In genomic region chr2:166622590-166622989, GRCm38 (mm10) we compare ENCODE assay signal across 8 mouse cellular contexts.
DNase-seq lines count a peak whose midpoint lies in the region; ATAC-seq and TF ChIP-seq lines count a peak whose summit lies in the region.
"Had no signal": no experiment of that assay in that cellular context is flagged by ENCODE, and none has a peak within 500 bp of the region (broad histone marks: within the 10 kb centered on the region; RNA-seq: fewer than 3 reads in every experiment).

No protein-coding gene starts in this region.

- WGBS in lung, embryonic 16.5 days = 68% methylated on average over 7 of the region's 7 CpGs
- WGBS in embryonic facial prominence, embryonic 11.5 days = 82% methylated on average over 7 of the region's 7 CpGs
- WGBS in hindbrain, postnatal 0 days = 77% methylated on average over 7 of the region's 7 CpGs

- peaks cover 19% of the 10 kb centered on the region for H3K4me1 ChIP-seq in lung, embryonic 16.5 days (replicated peaks; ENCODE audit: control insufficient read depth, insufficient read depth, low read length)
- no peaks in the 10 kb centered on the region for H3K4me1 ChIP-seq in embryonic facial prominence, embryonic 11.5 days (ENCODE audit: control insufficient read depth, insufficient read depth, low read length)
- peaks cover 15% of the 10 kb centered on the region; the same call in 1 of the 2 replicates for H3K4me1 ChIP-seq in hindbrain, postnatal 0 days (ENCODE audit: insufficient read depth, low read length)

- H3K9me3 ChIP-seq in lung, embryonic 16.5 days (ENCODE audit: control insufficient read depth, low read length) = no peaks in the 10 kb centered on the region
- no peaks in the 10 kb centered on the region for H3K9me3 ChIP-seq in embryonic facial prominence, embryonic 11.5 days (replicated peaks; ENCODE audit: control insufficient read depth, low read length)
- no peaks in the 10 kb centered on the region for H3K9me3 ChIP-seq in hindbrain, postnatal 0 days (ENCODE audit: low read length)

- no peak for DNase-seq in lung, postnatal 4 days
- DNase-seq in embryonic facial prominence, embryonic 11.5 days (ENCODE audit: low spot score) = no peak
- DNase-seq in hindbrain, postnatal 0 days (ENCODE audit: low spot score) = no peak
- peak; percentile 42 for DNase-seq in thymus, postnatal 0 days (ENCODE audit: low spot score)
- no peak for DNase-seq in cerebellum, postnatal 14 days
- no peak for DNase-seq in right cerebral cortex, adult 2 months (ENCODE audit: low spot score in 2 of 2)
- DNase-seq: cerebellum, adult 18-20 months had no signal

- no peak overlapping the region for H3K9ac ChIP-seq in lung, embryonic 16.5 days (ENCODE audit: low read length)
- no peak overlapping the region for H3K9ac ChIP-seq in embryonic facial prominence, embryonic 11.5 days (replicated peaks; ENCODE audit: low read length)
- no peak overlapping the region for H3K9ac ChIP-seq in hindbrain, postnatal 0 days (replicated peaks; ENCODE audit: low read length)

- no peaks in the 10 kb centered on the region for H3K36me3 ChIP-seq in lung, embryonic 16.5 days (ENCODE audit: control insufficient read depth, insufficient read depth, low read length)
- no peaks in the 10 kb centered on the region; the same call in 1 of the 2 replicates for H3K36me3 ChIP-seq in embryonic facial prominence, embryonic 11.5 days (replicated peaks; ENCODE audit: control insufficient read depth, insufficient read depth, low read depth, low read length)
- no peaks in the 10 kb centered on the region for H3K36me3 ChIP-seq in hindbrain, postnatal 0 days (ENCODE audit: insufficient read depth, low read length)

- TF ChIP-seq CTCF in hindbrain, postnatal 0 days (IDR thresholded peaks at IDR 0.05; ENCODE audit: low read depth) = no peak

- H3K4me3 ChIP-seq in lung, embryonic 16.5 days (ENCODE audit: low read length) = no peak overlapping the region
- H3K4me3 ChIP-seq in embryonic facial prominence, embryonic 11.5 days (ENCODE audit: low read depth, low read length) = no peak overlapping the region
- H3K4me3 ChIP-seq in hindbrain, postnatal 0 days (ENCODE audit: low read length) = no peak overlapping the region

- ATAC-seq in lung, embryonic 16.5 days (ENCODE audit: low read depth) = peak; percentile 27
- ATAC-seq in embryonic facial prominence, embryonic 11.5 days (replicated peaks; ENCODE audit: insufficient number of reproducible peaks, low FRiP score, low TSS enrichment, low read depth) = peak; percentile 50; the same call in 1 of the 2 replicates
- ATAC-seq in hindbrain, postnatal 0 days = no peak

- no peak overlapping the region for H3K27ac ChIP-seq in lung, embryonic 16.5 days (ENCODE audit: low read length)
- no peak overlapping the region for H3K27ac ChIP-seq in embryonic facial prominence, embryonic 11.5 days (replicated peaks; ENCODE audit: low read depth, low read length)
- peak overlapping the region; percentile 54; the same call in 1 of the 2 replicates for H3K27ac ChIP-seq in hindbrain, postnatal 0 days

- H3K27me3 ChIP-seq in lung, embryonic 16.5 days (ENCODE audit: control insufficient read depth, insufficient read depth, low read depth, low read length) = no peaks in the 10 kb centered on the region
- H3K27me3 ChIP-seq in embryonic facial prominence, embryonic 11.5 days (ENCODE audit: control insufficient read depth, insufficient read depth, low read length) = no peaks in the 10 kb centered on the region
- H3K27me3 ChIP-seq in hindbrain, postnatal 0 days (ENCODE audit: insufficient read depth, low read length) = no peaks in the 10 kb centered on the region

- H3K4me2 ChIP-seq in lung, embryonic 16.5 days (ENCODE audit: low read depth, low read length) = no peak overlapping the region
- H3K4me2 ChIP-seq in embryonic facial prominence, embryonic 11.5 days (ENCODE audit: low read depth, low read length) = no peak overlapping the region
- H3K4me2 ChIP-seq in hindbrain, postnatal 0 days (ENCODE audit: low read depth, low read length) = no peak overlapping the region
